Mouse (Mus musculus): Measurements from ENCODE around the gene Tmem221.

Tmem221 gene

DNA sequence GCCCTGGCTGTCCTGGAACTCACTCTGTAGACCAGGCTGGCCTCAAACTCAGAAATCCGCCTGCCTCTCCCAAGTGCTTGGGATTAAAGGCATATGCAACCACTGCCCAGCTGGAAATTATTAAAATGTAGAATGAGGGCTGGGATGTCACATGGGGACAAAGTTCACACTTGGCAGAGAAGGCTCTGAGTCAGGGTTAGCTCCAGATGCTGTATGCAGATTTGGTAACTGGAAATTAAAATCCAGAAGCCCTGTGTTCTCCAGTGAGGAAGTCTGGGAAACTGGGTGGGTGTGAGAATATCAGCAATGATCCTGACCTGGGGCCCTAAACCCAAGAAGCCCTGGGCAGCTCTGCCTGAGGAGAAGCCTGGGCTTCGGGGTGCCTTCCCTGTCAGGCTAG lies 49.4 kb downstream of the Tmem221 start:
- no peak for DNase-seq (ENCODE audit: low spot score)

DNA sequence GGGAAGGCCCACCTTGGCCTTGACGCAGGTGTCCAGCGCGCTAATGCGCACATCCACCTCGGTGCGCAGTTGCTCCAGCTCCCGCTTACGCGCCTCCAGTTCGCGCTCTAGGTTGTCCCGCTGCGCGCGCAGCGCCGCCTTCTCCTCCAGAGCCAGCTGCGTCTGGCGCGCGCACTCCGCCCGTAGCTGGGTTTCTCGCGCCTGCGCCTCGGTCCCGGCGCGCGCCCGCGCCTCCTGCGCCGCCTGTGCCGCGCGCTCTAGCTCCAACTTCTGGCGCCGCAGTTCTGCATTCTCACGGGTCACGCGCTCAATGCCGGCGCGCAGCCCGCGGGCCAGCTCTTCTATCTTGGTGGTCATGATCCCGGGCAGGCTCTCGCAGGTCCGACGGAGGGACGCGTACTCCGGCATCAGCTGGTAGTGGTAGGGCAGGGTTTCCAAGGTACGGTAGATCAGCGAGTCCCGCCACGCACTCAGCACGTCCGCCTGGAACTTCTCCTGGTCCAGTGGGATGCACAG lies 51.0 kb downstream of the Tmem221 start:
- no peak for DNase-seq (ENCODE audit: low spot score)

DNA sequence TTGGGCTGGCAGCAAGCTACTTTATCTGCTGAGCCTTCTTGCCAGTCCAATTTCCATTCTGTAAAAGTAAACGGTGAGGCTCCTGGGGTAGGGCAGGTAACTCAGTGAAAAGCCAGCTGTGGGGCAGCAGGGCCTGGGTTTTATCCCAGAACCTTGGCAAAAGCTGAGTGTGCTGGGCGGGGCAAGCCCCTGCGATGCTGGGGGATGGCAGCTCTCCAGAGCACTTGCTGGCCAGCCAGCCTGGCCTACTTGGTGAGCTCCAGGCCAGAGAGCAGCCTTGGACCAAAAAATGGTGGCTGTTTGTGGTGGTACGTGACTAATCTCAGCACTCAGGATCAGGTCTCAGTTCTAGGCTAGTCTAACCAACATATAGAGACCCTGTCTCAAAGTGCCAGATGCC lies 52.7 kb downstream of the Tmem221 start:
- no peak for DNase-seq (ENCODE audit: low spot score)

DNA sequence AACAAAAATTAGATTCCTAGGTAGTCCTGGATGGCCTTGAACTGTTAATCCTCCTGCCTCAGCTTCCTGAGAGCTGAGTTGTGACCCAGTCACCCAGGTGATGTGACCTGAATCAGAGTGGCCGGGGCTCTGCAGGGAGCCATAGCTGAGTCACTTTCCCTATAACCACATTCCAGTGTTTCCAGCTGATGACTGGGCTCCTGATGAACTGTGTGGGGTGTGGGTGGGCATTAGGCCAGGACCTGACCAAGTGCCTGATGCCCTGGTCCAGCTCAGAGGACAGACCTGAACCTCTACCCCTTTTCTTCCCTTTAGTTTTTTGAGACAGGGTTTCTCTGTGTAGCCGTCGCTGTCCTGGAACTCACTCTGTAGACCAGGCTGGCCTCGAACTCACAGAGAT lies 53.3 kb downstream of the Tmem221 start:
- DNase-seq (ENCODE audit: low spot score), result no peak

DNA sequence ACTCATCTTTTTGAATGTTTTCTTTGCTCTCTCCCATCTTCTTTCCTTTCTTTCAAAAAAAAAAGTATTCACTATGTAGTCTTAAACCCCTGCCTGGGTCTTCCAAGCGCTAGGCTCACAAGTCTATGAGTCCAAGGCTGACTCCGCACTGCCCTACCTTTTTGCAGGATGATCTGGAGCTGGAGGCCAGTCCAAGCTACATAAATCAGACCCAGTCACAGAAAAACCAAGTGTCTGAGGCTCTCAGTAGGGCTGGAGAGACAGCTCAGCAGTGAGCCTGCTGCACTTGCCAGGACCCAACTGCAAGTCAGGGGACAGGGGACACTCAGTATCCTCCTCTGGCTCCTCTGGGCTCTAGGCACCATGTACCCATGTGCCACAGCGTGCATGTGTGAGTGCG lies 54.3 kb downstream of the Tmem221 start:
- DNase-seq (ENCODE audit: low spot score), result no peak

All from urinary bladder, postnatal 10 days (tissue).